Mouse (Mus musculus) olfactory bulb, adult 2 months (tissue): Measurements from ENCODE around the gene Mknk1.

ENCODE experiments used
- CTCF ChIP-seq: fragments of 200-500 bp; IDR thresholded peaks from 2 replicates; pipeline ENCODE4 v1.5.1; 2012; ENCODE audit warnings: low read depth, mild to moderate bottlenecking, low read length, moderate library complexity; ENCODE audit not compliant: insufficient read depth
- POLR2A ChIP-seq: fragments of 200-500 bp; IDR thresholded peaks from 2 replicates; pipeline ENCODE4 v1.6.1; 2012; ENCODE audit warnings: mild to moderate bottlenecking, low read depth, low read length, moderate library complexity; ENCODE audit not compliant: insufficient read depth

GRCm38 (mm10) chr4:115835576-115835975, 3.4 kb upstream of the Mknk1 start:
- TF ChIP-seq CTCF = no peak
- TF ChIP-seq POLR2A = no peak
